Mouse (Mus musculus) liver (tissue): ENCODE data around the gene Chic2.

Experiments used
- DNase-seq: peaks from one replicate; pipeline ENCODE4 v3.0.0-alpha.2; 2020; ENCODE audit warnings: mixed read lengths

Chic2 gene

DNA sequence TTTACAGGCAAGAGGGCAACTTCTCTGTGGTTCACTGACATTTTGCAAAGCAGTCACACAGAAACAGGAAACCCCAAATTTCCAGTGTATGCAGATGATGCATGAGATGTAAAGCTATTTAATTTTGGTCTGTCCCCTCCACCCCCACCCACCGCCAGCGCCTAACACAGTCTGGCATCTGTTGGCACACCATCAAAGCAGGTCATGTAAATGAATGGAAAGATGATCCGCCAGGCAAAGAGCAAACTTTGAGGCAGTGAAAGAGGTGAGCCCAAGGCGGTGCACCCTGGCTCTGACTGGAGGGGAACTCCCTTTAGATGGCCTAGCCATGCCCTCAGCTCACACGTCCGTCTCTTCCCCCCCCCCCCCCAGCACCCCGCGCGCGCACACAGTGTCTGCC, 22.1 kb upstream of the Chic2 start:
- DNase-seq: no peak

DNA sequence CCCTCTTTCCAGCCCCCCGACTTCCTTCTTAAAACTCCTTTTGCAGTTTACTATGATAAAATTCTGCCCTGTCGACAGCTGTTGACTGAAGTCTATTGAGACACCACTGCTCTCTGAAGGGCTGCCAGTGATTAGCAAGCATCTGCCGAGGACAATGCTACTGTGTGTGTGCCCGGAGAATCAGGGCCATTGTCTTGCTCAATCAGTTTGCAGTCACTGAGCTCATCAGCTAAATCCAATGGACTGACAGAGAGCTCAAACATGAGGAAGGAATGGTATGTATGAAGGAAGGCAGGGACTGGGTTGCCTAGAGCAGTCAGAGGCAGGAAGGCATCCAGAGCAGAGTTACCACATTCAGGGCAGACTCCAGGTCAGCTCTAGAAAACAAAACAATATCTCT, 18.6 kb upstream of the Chic2 start:
- DNase-seq: no peak

DNA sequence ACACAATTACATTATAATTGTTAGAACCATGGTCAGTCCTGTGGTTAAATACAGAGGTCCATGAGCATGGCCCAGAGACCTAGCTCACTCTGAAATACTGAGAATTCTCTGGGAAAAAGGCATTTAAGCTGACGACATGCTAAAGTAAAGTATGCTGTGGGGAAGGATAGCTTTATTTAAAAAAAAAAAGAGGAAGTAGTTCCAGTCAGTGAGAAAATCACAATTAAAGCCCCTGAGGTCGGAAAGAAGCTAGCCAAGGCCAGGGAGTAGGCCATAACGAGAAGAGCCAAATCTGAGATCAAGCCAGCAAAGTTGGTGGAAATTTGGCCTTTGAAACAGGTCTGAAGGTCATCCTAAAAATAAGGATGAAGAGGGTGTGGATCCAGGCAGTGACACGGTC, 6.5 kb upstream of the Chic2 start:
- no peak for DNase-seq

DNA sequence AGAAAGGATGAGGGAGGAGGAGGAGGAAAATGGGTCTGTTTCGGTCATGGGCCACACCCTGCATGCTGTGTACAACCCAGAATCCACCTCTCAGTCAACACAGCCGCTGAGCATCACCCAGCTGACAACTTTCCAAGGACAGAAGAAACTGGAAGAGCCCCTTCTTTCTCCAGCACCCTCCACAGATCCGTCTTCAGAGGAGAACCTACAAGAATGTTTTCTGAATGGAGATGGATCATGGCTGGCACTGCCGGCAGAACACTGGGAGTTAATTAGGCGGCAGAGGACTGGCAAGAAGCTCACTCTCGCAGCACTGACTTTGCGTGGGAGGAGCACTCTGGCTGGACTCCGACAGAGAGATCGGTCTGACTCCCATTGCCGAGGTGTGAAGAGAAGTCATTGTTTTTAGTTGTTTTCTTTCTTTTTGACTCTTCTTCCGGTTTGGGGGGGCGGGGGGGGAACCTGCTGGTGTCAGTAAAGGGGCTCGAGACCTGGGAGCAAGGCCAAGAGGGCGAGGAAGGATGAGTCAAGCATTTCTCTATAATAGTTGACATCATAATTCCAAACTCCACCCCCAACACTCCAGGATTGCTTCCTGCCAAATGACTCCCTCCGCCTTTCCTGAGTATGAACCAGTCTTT, 2.2 kb upstream of the Chic2 start:
- no peak for DNase-seq

DNA sequence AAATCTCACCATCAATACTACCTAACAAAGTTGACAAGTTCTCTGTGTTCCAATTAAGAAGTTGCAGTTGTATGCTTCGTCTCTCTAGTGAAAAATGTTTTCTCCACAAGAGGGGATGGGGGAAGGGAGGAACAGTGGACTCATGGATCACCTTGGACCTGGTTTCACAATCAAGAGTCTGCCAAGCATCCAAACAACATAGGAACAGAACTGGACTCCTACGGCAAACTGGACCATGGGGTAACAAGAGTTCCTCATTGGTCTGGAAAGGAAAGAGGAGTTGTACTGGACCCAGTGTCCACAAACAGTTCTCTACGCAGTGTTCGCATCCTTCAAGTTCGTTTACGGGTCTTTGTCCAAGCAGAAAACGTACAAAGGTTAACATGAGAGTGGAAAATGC, 797 bp upstream of the Chic2 start:
- no peak for DNase-seq

DNA sequence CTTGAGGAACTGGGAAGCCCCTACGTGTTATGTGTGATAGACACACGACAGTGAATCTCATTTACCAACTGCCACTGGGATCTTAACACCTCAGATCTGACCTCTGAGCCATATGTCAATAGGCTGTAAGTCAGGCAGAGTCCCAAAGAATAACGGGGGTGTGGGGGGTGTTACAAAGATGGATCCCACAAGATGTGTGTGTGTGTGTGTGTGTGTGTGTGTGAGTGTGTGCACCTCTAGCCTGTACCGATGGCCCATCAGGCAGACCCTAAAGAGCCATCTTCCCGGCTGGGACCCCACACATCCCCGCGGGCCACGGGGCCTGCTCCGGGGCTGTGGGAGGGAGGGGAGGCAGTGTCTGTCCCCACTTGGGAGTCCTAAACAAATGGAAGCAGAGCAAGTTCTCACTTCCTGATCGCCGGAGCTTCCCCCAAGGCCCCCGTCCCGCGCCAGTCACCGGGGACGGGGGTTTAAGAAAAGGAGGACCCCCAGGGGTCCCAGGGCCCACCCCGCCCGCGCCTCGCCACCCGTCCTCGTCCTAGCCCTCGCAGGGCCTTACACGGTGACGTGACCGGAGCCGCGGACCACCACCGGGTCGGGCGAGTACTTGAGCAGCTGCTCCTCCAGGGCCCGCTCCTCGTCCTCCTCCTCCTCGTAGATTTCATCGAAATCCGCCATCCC, 813 bp downstream of the Chic2 start:
- peak; percentile 16 for DNase-seq

DNA sequence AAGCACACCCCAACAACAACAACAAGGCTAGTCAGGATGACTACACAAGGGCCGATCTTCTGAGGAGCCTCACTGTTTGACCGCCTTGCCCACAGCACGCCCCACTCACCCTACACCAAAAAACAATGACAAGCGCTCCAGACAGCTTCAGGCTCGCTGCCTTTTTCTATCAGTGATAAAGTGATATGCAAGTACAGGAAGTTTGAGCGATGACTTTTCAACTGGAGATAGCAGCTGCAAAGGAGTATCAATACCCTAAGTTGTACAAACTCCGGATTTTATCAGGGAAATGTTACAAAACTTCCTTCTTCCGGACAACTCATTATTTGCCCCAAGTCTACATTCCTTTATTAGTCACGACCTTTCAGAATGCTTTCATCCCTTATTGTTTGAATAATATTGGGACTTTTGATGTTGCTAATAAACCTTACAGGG, 1.5 kb downstream of the Chic2 start:
- DNase-seq: peak; percentile 13

DNA sequence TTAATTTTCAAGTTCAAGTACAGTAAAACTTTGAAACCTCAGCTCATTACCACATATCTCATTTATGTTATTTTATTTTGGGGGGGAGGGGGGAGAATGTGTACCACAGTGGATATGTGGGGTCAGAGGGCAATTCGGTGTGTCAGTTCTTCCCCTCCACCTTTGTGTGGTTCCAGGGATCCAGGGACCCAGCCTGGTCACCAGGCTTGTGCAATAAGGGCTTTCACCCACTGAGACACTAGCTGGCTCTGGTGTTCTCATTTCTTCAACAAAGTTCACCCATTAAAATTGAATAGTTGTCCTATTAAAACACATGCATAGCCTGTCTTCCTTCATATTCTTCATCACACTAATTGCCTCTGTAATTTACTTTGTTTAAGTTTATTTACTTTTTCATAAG, 5.3 kb downstream of the Chic2 start:
- DNase-seq: peak; percentile 6

DNA sequence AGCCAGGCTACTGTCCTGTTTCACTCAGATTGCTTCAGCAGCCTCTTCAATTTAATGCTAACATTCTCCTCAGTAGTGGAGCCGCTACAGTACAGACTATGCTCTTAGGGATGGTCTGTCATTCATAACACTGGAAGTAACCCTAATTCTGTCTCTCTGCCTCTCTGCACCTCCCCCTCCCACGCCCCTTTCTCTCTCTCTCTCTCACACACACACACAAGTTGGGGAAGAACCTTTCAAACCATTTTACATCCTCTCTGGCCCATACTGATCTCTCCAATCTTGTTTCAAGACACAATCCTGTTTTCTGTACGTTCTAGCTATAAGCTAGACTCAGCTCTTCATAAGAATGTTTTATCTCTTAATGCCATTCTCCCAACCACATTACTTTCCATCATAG, 9.1 kb downstream of the Chic2 start:
- no peak for DNase-seq

DNA sequence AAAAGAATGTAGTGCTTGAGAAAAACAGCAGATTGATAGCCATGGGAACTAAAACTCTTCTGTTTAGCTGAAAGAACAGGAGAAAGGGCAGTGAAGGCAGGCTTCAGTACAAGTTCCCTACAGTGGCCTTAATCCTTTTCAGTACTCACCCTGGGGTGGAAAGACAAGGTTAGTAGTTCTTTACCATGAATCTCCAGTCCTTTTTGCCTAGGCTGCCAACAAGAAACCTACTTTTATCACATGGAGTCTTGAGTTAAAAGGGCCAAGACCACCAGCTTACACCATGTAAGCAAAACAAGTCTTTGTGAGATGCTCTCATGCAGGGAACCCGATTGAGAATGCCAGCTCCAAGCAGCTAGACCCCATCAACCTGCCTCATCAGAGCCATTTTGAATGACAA, 29.8 kb downstream of the Chic2 start:
- no peak for DNase-seq

DNA sequence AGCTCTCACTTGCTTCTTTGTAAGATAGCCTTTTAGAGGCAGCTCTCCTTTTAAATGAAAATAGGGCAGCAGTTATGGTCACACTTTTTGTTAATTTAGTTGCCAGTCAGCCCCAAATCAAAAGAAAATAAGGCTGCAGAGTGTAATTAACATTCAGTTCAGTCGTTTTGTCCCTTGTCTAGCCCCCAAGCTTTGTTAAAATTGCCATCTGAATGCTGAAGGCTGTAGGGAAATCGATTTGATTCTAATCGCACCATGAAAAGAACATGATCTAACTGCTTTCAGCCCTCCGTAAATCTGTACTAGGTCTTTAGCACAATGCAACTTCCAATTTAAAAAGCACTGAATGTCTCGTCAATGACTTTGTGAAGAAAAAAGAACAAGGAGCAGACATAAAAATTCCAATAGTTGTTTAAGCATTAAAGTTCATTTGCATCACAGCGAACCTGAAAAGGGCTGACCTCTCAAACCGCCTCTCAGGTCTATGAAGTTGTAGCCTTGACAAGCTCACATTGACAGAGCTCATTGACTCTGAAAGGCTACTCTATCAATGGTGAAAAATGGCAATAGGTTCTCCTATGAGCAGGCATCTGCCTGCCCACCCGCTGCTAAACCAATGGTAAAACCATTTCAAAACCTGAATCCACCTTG, 31.7 kb downstream of the Chic2 start:
- no peak for DNase-seq

DNA sequence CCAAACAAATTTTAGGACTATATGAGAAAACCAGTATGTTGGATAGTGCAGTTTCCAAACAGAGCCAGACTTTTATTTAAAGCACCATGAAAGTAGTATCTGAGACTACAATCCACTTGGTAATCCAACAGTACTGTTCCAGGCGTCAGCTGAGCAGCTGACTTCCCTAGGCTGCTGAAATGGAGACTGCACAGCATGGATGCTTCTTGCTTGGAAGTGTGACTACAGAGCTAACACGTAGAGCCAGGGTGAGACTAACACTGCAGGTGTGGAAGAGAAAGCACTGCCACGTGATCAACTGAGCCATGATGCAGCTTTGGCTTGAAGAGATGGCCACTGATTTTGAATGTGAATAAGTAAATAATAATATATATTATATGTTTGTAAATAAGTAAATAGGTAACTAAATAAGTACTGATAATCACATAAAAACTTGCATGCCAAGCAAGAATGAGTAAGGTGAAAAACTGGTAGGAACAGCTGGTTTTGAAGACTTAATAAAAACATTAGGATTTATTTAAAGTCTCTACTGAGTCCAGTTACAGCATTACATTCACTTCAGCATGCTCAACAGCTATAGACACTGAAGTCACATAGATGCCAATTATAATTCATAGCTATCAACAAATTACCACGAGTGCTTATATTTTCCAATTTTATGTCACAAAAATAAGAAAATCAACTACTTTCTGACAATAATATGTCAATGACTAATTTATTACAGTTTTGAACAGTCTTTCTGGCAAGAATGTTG, 32.4 kb downstream of the Chic2 start:
- no peak for DNase-seq

DNA sequence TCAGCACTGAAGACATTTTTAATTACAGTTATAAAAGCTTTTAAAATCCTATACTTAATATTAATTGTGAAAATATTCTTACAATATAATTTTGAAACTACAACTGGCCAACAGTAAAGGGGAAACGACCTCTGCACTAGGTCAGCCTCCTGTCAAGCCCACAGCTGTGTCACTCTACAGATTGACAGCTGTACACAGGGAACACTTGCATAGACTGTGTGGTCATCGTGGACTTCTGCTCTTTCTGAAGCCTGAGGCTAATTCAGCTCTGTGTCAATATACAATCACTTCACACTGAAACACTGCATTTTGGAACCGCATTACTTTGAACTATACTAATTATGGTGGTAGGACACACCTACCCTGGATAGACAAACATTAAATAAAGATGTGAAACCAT, 39.8 kb downstream of the Chic2 start:
- no peak for DNase-seq

DNA sequence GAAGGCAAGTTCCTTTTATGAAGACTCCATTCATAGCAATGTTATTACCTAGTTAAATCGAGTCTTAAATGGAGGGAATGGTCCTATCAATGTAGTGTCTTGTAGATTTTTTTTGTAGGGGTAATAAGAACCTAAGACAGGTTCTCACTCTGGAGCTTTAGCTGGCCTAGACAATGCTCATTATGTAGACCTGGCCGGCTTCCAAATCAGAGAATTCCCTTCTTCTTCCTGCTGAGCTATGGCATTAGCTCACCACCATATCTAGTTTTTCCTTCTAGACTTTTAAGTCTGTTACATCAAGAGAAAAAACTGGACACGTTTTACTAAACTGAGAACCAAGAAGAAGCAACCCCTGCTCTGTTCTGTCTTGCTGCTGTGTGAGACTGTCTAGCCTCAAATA, 42.5 kb downstream of the Chic2 start:
- DNase-seq: no peak

DNA sequence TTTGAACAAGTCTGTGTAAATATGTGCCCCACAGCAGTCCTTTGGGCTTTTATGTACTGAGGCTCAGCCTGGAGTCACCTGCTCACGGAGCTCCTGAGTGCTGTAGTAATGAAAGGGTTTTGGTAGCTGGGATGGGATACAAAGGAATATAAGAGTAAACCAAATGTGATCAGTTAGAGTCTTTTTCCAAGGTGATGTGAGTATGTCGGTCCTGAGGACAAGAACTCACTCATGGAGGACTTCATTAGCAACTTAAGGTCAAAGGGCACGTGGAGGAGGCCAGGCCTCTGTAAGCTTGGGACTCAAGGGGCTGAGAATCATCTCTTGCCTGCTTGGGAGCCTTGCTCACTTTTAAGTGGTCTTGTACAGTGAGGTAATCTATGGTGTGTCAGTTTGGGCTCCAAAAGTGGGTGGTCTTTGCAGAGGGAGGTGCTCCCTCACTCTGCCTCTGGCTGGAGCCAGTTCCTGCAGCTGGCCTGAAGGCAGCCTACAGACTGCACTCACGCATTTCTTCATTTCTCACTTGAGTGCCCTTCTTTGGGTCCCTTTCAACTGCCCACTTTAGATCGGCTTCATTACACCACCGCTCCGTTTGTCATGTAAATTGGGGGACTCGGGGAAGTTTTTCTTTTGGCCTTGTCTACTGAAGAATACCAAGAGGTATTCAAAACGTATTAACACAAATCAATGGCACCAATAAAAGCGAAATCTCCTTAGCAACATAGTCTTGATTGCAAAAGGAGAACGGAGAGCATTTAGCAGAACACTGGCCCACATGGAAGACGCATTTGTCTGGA, 45.7 kb downstream of the Chic2 start:
- DNase-seq: no peak

DNA sequence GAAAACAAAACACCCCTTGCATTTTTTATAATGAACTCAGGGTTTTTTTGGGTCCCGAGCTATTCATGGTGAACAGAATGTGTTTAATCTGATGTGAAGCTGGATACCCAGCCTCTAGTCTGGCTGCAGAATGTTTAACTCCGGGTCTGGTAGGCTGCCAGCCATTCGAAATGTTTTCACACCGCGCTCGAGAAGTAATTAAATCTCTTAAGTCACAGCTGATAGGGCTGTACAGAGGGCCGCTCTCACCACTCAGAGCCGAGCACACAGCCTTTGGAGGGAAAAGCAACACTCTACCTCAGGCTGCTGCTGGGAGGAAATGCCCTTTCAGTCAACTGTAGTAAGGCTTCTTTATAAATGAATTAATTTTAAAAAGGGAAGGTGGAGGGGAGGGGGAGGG, 49.6 kb downstream of the Chic2 start:
- DNase-seq: no peak

DNA sequence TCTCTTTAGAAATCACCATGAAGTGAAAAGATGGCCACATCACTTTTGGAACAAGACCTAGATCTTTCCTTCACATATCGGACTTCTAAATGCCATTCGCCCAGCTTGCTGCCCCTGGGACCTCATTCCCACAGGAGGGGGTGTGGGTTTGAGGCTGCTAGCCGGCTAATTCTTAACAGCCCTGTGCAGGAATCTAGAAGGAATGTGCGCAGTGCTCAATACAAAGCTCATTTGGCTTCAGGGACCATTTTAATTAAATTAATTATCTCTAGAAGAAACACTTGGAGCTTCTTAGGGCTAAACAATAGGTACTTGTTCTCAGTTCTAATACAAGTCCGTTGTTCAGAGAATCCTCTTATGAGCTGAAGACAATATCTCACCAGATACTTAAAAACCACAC, 60.5 kb downstream of the Chic2 start:
- no peak for DNase-seq

DNA sequence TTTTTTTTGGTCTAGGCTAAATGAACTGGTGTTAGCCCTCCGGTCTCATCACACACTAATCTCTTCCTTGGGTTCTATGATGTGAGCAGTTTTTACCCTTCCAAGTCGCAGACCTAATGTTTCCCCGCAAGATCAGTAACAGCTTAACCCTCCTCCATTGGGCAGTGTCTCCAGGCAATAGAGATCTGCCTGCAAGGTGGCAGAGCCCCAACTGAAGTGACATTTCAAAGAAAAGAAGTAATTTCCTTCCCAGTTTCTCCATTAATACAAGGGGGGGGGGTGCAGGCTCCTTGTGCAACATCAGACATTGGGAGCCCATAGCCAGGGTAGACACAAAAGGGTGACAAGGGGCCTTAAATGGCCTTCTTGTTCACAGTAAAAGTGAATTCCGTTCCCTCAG, 64.0 kb downstream of the Chic2 start:
- no peak for DNase-seq

DNA sequence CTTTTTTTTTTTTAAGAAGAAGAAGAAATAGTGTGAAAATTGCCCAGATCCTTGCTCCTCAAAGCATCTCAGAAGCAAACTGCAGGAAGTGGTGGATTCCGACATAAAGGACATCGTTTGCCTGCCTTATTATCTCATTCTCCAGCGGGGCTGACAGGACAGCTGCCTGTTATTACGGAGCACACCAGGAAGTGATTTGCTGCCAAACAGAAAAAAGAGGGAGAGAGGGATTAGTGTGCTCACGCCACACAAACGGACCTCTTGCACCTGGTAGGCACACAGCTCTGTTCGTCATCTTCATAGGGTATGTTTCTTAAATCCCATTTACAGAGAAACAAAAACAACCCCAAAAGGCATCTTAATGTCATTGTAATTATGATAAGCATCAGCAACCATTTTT, 64.4 kb downstream of the Chic2 start:
- DNase-seq: no peak

DNA sequence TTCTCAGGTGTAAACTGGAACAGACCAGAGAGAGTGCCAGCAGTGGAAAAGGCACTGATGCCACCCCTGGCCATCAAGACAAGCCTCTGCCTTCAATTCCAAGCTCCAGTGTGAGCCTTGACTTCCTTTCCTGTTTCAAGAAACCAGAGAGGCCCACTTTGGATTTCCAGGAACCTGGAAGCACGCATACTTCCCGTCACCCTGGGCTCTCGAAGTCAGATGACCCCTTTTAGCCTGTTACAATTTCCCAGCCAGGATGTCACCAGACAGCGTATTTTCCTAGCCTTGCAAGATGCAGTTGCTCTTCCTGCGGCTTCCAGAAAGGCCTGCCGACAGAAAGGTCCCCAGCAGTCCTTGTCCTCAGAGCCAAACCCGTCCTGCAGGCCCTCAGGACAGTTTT, 65.0 kb downstream of the Chic2 start:
- DNase-seq: no peak

DNA sequence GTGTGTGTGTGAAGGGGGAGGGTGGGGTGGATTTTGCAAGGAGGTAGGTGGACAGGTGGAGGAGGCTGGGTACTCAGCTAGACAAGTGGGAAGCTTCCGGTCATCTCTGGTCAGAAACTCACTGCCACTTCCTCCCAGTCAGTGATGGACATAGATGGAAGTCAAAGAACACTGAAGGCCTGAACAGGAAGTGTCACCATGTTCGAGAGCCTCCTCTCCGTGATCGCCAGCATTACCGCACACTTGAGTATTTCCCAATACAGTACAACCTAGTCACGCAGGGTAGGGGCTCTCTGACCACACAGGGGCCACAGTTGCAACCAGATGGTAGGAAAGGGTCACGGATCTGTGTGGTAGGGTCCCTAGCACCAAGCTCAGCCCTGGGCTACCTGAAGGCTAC, 69.1 kb downstream of the Chic2 start:
- DNase-seq: no peak

DNA sequence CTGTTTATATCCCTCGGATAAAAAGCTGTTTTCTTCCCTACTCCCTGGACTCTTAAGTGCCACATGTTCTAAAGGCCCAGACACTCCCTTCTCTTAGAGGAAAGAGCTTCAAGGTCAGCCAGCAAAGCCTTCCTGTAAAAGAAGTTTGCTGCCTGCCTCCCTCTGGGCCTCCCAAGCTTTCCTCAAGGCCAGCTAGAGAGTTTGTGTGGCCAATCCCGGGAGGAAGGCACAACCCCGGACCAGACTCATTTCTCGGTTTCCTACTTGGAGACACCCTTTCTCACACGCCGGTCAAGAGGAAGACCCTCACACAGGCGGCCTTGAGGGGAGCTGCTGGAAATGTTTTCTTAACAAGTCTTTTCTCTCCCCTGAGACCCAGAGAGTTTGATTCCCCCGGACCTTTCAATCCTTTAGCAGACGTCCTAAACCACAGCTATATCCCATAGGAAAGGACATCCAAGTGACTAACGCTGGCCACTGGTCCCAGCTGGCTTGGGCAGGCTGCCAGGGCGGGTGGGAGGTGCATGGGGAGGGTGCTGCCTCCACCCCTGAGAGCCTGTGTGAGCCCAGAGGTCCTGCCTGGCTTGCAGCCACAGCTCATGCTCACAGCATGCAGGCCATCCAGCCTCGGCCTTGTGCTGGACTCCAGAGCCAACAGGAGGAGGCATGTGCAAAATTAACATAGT, 69.7 kb downstream of the Chic2 start:
- DNase-seq: peak; percentile 47
